Mouse (Mus musculus) forebrain, postnatal 0 days (tissue): ENCODE measurements at regions not wholly inside any gene's neighbourhood (a gene's known extent, or its start where the extent isn't known, plus 50 kb on each side); places are given as distances from the start of the nearest gene placed in this dataset.

Source experiments
- ATAC-seq: fragments of 200-750 bp; cut with Nextera tagmentation; 2 replicates; pipeline ENCODE4 v1.8.0; 2017; ENCODE audit warnings: mild to moderate bottlenecking, moderate library complexity
- DNase-seq: peaks from one replicate; pipeline ENCODE4 v3.0.0-alpha.2; 2015
- H3K27ac ChIP-seq: fragments of 300-500 bp; sonication (generic); 2 replicates; pipeline ENCODE4 v1.5.1; 2014; ENCODE audit warnings: low read depth, mild to moderate bottlenecking, antibody characterized with exemption, low read length, moderate library complexity, mixed read lengths
- H3K27me3 ChIP-seq: fragments of 300-500 bp; sonication (generic); 2 replicates; pipeline ENCODE4 v1.6.1; 2014; ENCODE audit warnings: mild to moderate bottlenecking, low read length, mixed read lengths; ENCODE audit not compliant: insufficient read depth
- H3K36me3 ChIP-seq: fragments of 300-500 bp; sonication (generic); 2 replicates; pipeline ENCODE4 v1.6.1; 2014; ENCODE audit warnings: mild to moderate bottlenecking, moderate library complexity; ENCODE audit not compliant: insufficient read depth
- H3K4me1 ChIP-seq: fragments of 300-500 bp; sonication (generic); 2 replicates; pipeline ENCODE4 v1.6.1; 2014; ENCODE audit warnings: antibody characterized with exemption; ENCODE audit not compliant: insufficient read depth
- H3K4me2 ChIP-seq: fragments of 300-500 bp; sonication (generic); 2 replicates; pipeline ENCODE4 v1.6.1; 2014; ENCODE audit warnings: low read depth, mild to moderate bottlenecking, moderate library complexity
- H3K4me3 ChIP-seq: fragments of 300-500 bp; sonication (generic); 2 replicates; pipeline ENCODE4 v1.5.1; 2014; ENCODE audit warnings: low read depth, low read length, mixed read lengths
- H3K9ac ChIP-seq: fragments of 300-500 bp; sonication (generic); 2 replicates; pipeline ENCODE4 v1.6.1; 2014; ENCODE audit warnings: mild to moderate bottlenecking
- H3K9me3 ChIP-seq: fragments of 300-500 bp; sonication (generic); 2 replicates; pipeline ENCODE4 v1.6.1; 2016; ENCODE audit warnings: low read length
- CTCF ChIP-seq: sonication (generic); IDR thresholded peaks from 2 replicates; pipeline ENCODE4 v1.5.1; 2016; ENCODE audit warnings: antibody characterized with exemption, control low read depth, low read depth
- WGBS: fragments of 180-500 bp; shearing (Covaris S2); extraction: QIAGEN DNeasy Blood & Tissue Kit; methylation state at CpG from one replicate; pipeline ENCODE4 v1.1.7; 2014; 5-methylcytosine and 5-hydroxymethylcytosine counted together
- microRNA-seq, 2 experiments: library from miRNA; unstranded; fragments of <30 nt; microRNA quantifications; one replicate each; pipeline ENCODE4; 2016

DNA sequence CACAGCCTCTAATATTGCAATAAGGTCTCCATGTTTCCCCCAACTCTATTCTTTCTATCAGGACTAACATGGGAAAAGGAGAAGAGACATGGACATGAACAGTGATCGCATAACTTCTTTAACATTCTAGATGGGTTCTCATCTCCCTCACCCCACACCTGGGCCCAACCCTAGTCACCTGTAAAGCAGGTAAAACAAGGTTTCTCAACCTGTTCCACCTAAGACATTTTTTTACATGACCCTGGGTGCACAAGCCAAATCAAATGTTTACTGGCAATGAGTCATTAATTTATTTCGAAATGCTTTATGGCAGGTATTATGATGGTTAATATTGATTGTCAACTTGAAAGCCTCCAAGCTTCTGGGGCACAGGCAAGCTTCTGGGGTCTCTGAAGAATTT is 640.4 kb downstream of the Sox6 start:
- no peak overlapping the region for H3K4me3 ChIP-seq
- H3K36me3 ChIP-seq, result no peaks in the 10 kb centered on the region
- no peaks in the 10 kb centered on the region for H3K9me3 ChIP-seq
- no peak overlapping the region for H3K4me2 ChIP-seq
- TF ChIP-seq CTCF, result no peak
- WGBS, result 94% methylated on average over 2 of the region's 2 CpGs
- ATAC-seq, result no peak
- no peak for DNase-seq
- no peaks in the 10 kb centered on the region for H3K4me1 ChIP-seq
- H3K9ac ChIP-seq, result no peak overlapping the region
- no peaks in the 10 kb centered on the region for H3K27me3 ChIP-seq
- H3K27ac ChIP-seq, result no peak overlapping the region

DNA sequence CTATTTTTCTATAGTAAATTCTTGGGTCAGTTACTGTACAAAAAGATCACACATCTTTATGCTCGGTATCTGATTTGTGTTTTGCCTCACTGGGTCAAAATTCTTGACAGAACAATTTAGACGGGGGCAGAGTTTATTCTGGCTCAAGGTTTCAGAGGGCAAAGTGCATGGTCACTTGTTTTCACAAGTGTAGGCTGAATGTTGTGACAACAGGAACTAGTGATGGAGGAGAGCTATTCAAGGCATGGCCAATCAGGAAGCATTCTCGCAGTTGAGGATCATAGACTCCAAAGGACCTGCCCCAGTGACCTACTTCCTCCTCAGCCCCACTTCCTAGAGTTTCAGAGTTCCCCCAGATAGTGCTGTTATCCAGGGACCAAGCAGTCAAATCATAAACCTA is 639.1 kb downstream of the Sox6 start:
- no peak for ATAC-seq
- no peak for DNase-seq
- Histone ChIP-seq H3K4me2 (no peak overlapping the region), H3K9me3 (no peaks in the 10 kb centered on the region), H3K27me3 (no peaks in the 10 kb centered on the region), H3K27ac (no peak overlapping the region), H3K36me3 (no peaks in the 10 kb centered on the region), H3K4me3 (no peak overlapping the region), H3K4me1 (no peaks in the 10 kb centered on the region), H3K9ac (no peak overlapping the region)
- WGBS, result 83% methylated on average over 3 of the region's 3 CpGs
- TF ChIP-seq CTCF, result no peak

DNA sequence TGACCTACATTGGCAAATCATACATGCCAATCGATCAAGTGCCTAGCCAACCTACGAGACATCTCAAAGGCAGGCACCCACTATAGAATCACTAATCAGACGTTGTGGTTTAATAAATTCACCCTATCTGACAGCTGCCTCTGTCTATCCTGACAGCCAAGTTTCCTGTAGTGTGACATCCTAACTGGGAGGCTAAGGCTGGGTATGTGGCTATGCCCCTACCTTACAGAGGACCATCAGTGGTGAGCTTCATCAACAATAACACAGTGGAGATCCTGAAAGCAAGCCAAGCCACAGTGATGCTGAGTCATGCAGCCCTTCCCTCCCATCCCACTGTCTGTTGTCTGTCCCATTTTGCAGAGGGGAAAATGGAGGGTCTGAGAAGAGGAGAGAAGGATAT is 630.7 kb downstream of the Sox6 start:
- Histone ChIP-seq H3K36me3 (no peaks in the 10 kb centered on the region), H3K4me1 (no peaks in the 10 kb centered on the region), H3K9me3 (no peaks in the 10 kb centered on the region), H3K4me3 (no peak overlapping the region), H3K27ac (no peak overlapping the region), H3K9ac (no peak overlapping the region), H3K27me3 (no peaks in the 10 kb centered on the region), H3K4me2 (no peak overlapping the region)
- no peak for ATAC-seq
- no peak for TF ChIP-seq CTCF
- DNase-seq, result no peak
- 81% methylated on average over 3 of the region's 3 CpGs for WGBS

DNA sequence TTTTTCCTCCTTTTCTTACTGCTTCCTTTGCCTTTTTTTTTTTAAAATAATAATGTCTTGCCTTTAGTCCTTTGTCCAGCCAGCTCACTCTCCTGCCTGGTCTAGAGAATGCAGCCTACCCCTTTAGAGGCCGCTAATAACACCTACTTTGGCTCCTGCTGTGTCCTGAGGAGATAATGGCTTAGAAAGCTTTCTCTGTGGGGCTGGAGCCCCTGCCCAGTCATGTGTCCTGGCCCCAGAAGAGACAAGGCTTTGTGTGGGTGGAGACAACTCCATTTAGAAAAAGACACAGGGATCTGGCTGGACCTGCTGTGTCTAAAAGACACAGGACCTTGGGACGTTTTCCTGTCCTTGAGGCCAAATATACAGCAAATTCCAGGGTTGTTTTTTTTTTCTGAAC is 629.7 kb downstream of the Sox6 start:
- no peak for TF ChIP-seq CTCF
- DNase-seq (no peak), ATAC-seq (no peak)
- Histone ChIP-seq H3K4me2 (no peak overlapping the region), H3K9me3 (no peaks in the 10 kb centered on the region), H3K4me1 (no peaks in the 10 kb centered on the region), H3K9ac (no peak overlapping the region), H3K27ac (no peak overlapping the region), H3K4me3 (no peak overlapping the region), H3K36me3 (no peaks in the 10 kb centered on the region), H3K27me3 (no peaks in the 10 kb centered on the region)
- WGBS, result 33% methylated on average over 2 of the region's 2 CpGs

DNA sequence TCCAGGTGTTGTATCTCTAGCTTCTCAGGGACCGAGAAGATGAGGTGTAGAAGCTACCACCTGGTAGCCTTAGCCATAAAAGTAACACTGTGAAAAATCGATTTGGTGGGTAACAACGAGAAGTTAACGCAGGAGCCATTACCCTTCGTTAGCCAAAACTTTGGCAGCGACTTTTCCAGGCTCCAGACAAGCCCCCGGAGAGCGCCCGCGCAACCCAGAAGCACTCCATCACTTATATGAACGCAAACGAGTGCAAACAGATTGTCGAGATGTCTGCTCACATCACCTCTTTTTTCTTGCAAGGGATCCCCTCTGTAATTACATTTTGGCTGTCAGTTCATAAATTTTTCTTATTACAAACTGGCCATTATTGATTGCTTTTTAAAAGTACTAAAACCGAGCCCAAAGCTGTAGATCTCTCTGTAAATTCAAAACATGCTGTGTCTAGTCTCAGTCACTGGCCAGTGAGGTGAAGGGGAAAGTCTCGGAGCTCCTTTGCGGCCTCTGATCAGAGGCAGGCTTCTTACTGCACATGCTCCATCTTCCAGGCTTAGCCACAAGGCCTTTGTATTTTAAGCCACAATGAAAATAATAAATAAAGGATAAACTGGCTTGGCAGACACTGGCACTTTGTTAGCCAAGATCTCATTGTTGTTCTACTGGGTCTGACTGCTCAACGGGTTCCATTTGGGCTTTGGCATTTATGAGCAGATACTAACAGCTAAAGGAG is 627.9 kb downstream of the Sox6 start:
- peak; percentile 37 for DNase-seq
- no peak for ATAC-seq
- TF ChIP-seq CTCF, result no peak
- H3K27me3 ChIP-seq, result no peaks in the 10 kb centered on the region
- H3K36me3 ChIP-seq, result no peaks in the 10 kb centered on the region
- H3K27ac ChIP-seq, result no peak overlapping the region
- no peaks in the 10 kb centered on the region for H3K9me3 ChIP-seq
- 45% methylated on average over 17 of the region's 17 CpGs for WGBS
- H3K4me3 ChIP-seq, result no peak overlapping the region
- H3K9ac ChIP-seq, result no peak overlapping the region
- no peak overlapping the region for H3K4me2 ChIP-seq
- H3K4me1 ChIP-seq, result no peaks in the 10 kb centered on the region

DNA sequence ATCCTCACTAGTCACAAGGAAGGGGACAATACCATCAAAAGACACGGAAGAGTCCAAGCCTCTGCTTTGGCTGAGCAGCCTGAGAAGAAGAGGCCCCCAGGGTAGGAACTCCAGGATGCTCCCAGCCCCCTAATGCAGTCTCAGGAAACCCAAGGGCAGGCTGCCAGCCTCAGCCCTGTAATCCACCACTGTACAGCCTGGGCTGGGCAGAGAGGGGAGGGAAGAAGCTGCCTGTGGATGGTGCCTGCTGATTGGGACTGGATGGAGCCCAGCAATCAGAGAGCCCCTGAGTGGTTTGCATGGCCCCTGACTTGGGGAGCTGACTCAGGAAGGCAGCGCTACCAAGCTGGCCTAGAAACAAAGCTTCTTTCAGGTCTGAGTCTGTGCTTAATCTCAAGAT is 627.1 kb downstream of the Sox6 start:
- DNase-seq (peak; percentile 57), ATAC-seq (peak; percentile 69)
- Histone ChIP-seq H3K4me2 (no peak overlapping the region), H3K4me3 (no peak overlapping the region), H3K36me3 (no peaks in the 10 kb centered on the region), H3K27ac (no peak overlapping the region), H3K9ac (no peak overlapping the region), H3K9me3 (no peaks in the 10 kb centered on the region), H3K27me3 (no peaks in the 10 kb centered on the region), H3K4me1 (no peaks in the 10 kb centered on the region)
- TF ChIP-seq CTCF, result no peak
- 28% methylated on average over 2 of the region's 2 CpGs for WGBS

DNA sequence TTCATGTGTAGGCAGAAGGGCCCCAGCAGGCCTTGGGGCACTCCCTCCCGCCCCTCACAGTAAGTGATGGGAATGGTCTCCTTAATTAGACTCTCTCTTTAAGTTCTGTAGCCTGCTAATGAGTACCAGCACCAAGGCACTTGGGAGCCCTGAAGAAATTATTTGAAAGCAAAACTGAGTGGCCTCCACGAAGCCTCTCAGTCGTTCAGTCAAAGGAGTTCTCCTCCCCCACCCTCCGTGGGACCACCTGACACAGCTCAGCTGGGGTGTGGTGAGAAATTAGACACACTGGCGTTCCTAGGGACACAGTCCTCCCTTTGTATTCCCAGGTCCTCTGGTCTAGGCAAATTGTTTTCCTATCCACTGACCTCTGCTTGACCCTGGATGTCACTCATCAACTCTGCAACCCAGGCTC is 623.4 kb downstream of the Sox6 start:
- H3K4me2 ChIP-seq, result no peak overlapping the region
- H3K27ac ChIP-seq, result no peak overlapping the region
- TF ChIP-seq CTCF, result no peak
- no peaks in the 10 kb centered on the region for H3K27me3 ChIP-seq
- ATAC-seq, result no peak
- no peak overlapping the region for H3K9ac ChIP-seq
- H3K36me3 ChIP-seq, result no peaks in the 10 kb centered on the region
- no peaks in the 10 kb centered on the region for H3K4me1 ChIP-seq
- no peak for DNase-seq
- 15% methylated on average over 5 of the region's 5 CpGs for WGBS
- no peaks in the 10 kb centered on the region for H3K9me3 ChIP-seq
- H3K4me3 ChIP-seq, result no peak overlapping the region

Small RNA genes lying in the stretch of these regions (microRNA-seq; reads per million reads assigned to microRNA genes)
- 0 reads per million in 2 experiments for gene Gm27684
